Mouse (Mus musculus) limb, embryonic 13.5 days (tissue): ENCODE results near the gene Huwe1. TPM values are rescaled to one million over a fixed set of nuclear protein-coding genes. Genes with fewer than 3 reads are reported as not detected.

Experiments
- microRNA counts: library from miRNA; unstranded; fragments of <30 nt; microRNA quantifications from one replicate; lab custom pipeline; 2016
- microRNA-seq: library from miRNA; unstranded; fragments of <30 nt; microRNA quantifications from one replicate; pipeline ENCODE4, GENCODE M21; 2016
- polyA plus RNA-seq: library from polyadenylated mRNA; unstranded; fragments of >200 nt; fragmentation: Nextera tagmentation; extraction: Ambion mirVana; gene quantifications from 2 replicates; pipeline ENCODE4 v1.2.1, GENCODE M21; 2015

Gene Huwe1
- polyA plus RNA-seq, 1 experiment from 2014 or later, result 53.5 TPM

MicroRNA genes within 50 kb of the gene (microRNA counts, 519-probe panel; counts per million panel counts)
- 3,453 counts per million, percentile 61 among the panel's probes with 10 or more counts for microRNA mmu-miR-98 (lab: Ali Mortazavi, UCI)

Small RNA genes lying within 50 kb of the gene (microRNA-seq; reads per million reads assigned to microRNA genes)
- gene Mir3113, result not detected
- gene Mir98, result 3,563 reads per million, percentile 88 among the genes with 10 or more reads in this experiment
- gene Mirlet7f-2, result 1,138 reads per million, percentile 76 among the genes with 10 or more reads in this experiment

Other genes with a start within 250 kb of the Huwe1 start
- 261 and 274 TPM in 2 replicates for gene Hsd17b10, start 201.0 kb downstream of the Huwe1 start, polyA plus RNA-seq
- gene Ribc1, start 215.5 kb downstream of the Huwe1 start, polyA plus RNA-seq, result 2.3 and 2.6 TPM in 2 replicates
- 114 and 116 TPM in 2 replicates for gene Smc1a, start 215.6 kb downstream of the Huwe1 start, polyA plus RNA-seq